Mouse (Mus musculus) lung, adult 2 months (tissue): ENCODE measurements at regions not wholly inside any gene's neighbourhood (a gene's known extent, or its start where the extent isn't known, plus 50 kb on each side); places are given as distances from the start of the nearest gene placed in this dataset.

Experiments used
- CTCF ChIP-seq: fragments of 200-500 bp; IDR thresholded peaks from 2 replicates; pipeline ENCODE4 v1.5.1; 2011; ENCODE audit warnings: mild to moderate bottlenecking, low read length, control low read depth; ENCODE audit not compliant: insufficient read depth
- POLR2A ChIP-seq: fragments of 200-500 bp; IDR thresholded peaks from 2 replicates; pipeline ENCODE4 v1.6.1; 2011; ENCODE audit warnings: low read depth, mild to moderate bottlenecking, control low read depth, low read length, borderline replicate concordance; ENCODE audit errors: extremely low read depth

DNA sequence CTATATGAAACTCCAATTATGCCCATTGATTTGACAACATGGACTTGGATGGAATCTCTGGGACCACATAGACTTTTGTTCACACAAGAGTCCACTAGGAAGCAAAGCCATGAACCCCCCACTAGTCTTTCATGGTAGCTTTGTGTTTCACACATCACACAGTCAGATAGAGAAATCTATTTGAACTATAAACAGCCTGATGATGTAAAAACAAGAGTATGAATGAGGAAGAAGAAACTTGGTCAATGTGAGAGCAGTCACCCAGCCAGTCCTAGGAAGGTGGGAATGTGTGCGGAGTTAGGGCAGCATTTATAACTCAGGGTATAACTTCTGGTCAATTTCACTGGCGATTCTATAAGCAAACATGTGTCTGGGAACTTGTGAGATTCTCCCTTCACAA is 404.2 kb upstream of the Intu start:
- no peak for TF ChIP-seq CTCF
- TF ChIP-seq POLR2A = no peak
